Mouse (Mus musculus) heart, adult 2 months (tissue): ENCODE measurements around the gene Stx11.

Experiments used
- CTCF ChIP-seq: fragments of 200-600 bp; IDR thresholded peaks from 2 replicates; pipeline ENCODE4 v1.8.1; 2022; ENCODE audit warnings: antibody characterized with exemption, mild to moderate bottlenecking, moderate library complexity
- POLR2A ChIP-seq: fragments of 200-500 bp; IDR thresholded peaks from 2 replicates; pipeline ENCODE4 v1.6.1; 2011; ENCODE audit warnings: mild to moderate bottlenecking, low read depth, low read length, control low read depth; ENCODE audit not compliant: insufficient read depth

DNA sequence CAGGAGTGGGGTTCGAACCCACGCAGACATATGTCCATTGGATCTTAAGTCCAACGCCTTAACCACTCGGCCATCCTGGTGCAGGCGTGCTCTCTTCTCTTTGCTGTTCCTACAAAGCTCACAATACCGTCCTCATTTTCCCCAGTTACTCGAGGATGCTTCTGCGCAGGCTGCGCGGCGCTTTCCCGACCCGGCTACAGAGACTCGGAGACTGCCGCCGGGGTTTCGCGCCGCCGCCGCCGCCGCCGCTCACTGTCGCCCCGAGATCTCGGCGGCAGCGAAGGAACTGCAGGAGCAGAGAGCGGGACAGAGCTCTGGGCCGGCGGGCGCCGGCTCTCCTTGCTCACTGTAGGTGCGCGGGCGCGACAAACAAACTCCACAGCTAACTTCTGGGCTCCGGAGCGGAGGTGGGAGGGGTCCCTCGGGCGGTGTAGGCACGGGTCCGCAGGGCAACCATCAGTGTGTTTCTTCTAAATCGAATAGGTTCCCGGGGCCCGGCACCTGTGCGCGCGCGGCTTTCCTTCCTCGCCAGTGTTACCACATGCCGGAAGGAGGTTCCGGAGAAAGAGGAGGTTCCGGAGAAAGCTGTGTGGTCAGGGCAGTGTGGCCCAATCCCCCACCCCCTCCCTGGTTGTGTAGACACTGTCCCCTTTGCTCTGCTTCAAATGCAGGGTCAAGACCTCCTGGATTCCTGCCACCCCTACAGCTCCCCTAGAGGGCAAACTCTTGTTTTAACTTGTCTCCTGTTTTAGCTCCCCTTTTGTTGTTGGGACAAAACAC is 41.3 kb downstream of the Stx11 start:
- peak; percentile 58 for TF ChIP-seq CTCF
- TF ChIP-seq POLR2A: no peak
